Mouse (Mus musculus): ENCODE data around the gene Olfr372. TPM values are rescaled to one million over a fixed set of nuclear protein-coding genes. Genes with fewer than 3 reads are reported as not detected.
"Not testable (repeated sequence)": the region's sequence is repeated elsewhere in the genome, so short reads cannot be mapped to it uniquely, and the experiment has no call there.

Olfr372 gene
- not detected for total RNA-seq (2021)
- long read RNA-seq, experiment 1 = 0 reads
- long read RNA-seq, experiment 2 = 0 reads

DNA sequence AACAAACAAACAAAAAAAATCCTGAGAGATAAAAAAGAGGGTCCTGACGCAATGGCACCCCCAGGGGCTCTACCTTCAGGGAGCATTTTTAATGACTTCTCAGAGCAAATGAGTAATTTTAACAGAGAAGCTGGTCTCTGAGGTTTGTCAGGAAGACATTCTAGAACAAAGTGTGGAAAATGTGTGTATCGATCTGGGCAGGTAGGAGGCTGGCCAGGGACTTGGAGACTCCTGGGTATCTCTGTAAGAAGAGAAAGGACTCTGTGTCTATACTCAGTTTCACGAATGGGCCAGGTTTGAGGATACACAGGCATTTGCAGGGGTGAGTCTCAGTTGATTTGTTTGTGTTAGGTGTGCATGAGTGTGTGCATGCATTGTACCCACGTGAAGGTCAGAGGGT is at the start of gene Olfr372:
Gene Olfr372 (plus strand): TSS at position 301 of the 400 bp plus-strand sequence.
- not testable (repeated sequence) for DNase-seq (ENCODE audit: low spot score in 2 of 2)

DNA sequence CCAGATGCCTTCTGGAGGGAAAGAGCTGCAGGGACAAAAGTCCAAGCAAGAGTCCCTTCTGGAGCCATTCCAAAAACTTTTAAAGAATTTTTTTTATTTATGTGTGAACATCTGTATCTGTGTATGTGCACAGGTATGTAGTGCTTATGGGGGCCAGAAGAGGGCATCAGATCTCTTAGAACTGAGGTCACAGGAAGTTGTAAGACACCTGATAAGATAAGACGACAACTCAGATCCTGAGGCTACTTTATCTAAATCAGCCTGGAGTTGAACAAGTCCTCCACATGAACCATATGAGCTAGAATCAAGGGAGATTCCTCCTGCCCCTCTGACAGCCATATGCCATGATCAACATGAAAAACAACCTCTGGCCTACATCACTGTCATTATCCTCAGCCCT is 41.6 kb upstream of the Olfr372 start:
- no peak for DNase-seq (ENCODE audit: low spot score in 2 of 2)

DNA sequence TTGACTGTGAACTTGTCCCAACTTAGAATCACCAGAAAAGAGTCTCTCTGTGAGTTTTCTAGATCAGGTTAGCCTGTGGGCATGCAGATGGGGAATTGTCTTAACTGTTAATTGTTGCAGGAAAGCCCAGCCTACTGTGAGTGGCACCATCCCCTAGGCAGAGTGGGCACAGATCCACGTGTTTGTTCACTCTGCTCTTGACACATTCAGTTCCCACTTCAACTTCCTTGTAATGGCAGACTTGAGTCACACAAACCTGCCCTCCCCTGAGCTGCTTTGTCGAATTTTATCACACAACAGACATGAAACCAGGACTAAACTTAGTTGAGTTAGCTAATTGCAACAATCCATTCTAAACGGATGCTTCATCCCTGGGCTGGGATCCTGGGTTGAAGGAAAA is 40.8 kb upstream of the Olfr372 start:
- DNase-seq (ENCODE audit: low spot score in 2 of 2) = no peak

DNA sequence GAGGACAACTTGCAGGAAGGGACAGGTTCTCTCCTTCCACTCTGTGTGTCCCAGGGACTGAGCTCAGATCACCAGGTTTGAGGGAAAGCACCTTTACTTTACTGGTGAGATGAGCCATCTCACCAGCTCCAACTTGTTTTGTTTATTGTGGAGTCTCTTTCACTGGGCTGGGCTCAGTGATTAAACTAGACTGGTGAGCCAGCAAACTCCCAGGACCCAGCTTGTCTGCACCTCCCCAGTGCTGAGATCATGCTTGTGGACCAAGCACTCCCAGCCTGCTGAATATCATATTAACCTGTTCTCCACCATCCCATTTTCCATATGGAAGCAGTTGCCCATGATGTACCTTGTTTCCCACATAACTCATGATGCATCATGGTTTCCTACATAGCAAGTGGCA is 38.1 kb upstream of the Olfr372 start:
- no peak for DNase-seq (ENCODE audit: low spot score in 2 of 2)

DNA sequence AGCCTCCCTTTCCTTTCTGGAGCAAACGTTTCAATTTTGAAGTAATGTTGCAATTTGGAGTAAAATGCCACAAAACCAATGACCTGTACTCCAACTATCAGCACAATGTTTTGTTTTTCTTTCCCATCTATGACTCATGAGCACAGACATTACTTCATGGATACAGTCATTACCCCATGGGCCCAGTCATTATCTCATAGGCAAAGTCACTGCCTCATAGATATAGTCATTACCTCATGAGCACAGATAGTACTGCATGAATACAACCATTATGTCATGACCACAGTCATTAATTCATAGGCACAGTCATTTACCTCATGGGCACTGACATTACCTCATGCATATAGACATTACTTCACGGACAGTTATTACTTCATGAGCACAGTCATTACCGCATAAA is 35.1 kb upstream of the Olfr372 start:
- no peak for DNase-seq (ENCODE audit: low spot score in 2 of 2)

DNA sequence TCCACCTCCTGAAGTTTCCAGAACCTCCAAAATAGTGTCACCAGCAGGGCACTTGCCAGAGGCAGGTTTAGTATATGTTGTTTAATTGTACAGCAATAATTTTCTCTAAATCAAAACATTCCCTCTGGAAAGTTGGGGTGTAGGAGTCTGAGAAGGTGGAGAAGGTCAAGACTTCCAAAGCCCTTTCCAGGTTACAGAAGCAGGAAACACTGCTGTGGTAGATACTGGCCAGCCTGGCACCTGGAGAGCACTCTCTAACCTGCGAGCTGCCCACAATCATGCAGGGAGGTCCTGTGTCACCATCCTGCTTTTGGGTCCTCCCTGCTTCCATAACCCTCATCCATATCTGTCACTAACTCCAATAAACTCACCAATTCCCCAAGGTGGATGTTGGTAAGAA is 34.3 kb upstream of the Olfr372 start:
- no peak for DNase-seq (ENCODE audit: low spot score in 2 of 2)

DNA sequence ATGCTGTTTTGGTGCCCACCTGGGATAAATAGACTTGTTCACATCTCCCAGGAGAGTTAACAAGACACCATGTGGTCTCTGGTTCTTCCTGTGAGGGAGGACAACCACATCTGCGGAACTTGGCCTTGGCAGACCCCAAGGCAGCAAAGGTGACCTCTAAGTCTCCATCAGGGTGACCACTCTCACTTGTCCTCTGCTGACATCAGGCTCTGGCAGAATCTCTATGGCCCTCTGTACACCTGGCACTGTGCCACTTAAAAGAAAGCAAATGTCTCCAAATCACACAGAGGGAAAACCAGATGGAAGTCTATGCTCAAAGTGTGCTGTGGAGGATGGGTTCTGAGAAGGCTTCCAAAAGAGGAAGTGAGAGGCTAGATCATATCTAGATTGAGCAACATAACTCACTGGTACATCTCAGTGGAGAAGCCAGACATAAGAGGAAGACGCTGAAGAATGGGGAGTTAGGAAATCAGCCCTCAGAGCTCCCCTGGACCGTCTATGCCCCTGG is 32.8 kb upstream of the Olfr372 start:
- DNase-seq (ENCODE audit: low spot score in 2 of 2) = no peak

DNA sequence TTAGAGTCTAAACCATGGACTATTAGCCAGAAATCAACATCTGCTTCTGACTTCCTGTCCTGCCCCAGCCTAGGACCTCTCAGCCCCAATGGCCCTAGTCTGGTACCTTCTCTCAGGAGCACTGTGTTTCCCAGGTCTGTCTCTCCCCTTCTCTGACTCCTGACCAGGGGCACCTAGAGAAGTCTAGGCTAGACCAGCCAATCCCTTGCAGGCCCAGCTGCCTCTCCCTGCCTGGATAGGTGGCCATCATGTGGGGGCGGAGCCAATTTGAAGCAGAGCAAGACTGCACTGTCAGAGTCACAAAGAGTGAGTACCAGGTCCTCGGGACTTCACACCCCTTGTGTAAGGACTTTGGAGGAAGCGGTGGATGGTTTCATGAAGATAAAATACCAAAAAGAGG is 31.5 kb upstream of the Olfr372 start, which contains the start of gene Cyp4f18:
Gene Cyp4f18 (minus strand): TSS at position 154 of the 400 bp plus-strand sequence.
- DNase-seq (ENCODE audit: low spot score in 2 of 2) = no peak

DNA sequence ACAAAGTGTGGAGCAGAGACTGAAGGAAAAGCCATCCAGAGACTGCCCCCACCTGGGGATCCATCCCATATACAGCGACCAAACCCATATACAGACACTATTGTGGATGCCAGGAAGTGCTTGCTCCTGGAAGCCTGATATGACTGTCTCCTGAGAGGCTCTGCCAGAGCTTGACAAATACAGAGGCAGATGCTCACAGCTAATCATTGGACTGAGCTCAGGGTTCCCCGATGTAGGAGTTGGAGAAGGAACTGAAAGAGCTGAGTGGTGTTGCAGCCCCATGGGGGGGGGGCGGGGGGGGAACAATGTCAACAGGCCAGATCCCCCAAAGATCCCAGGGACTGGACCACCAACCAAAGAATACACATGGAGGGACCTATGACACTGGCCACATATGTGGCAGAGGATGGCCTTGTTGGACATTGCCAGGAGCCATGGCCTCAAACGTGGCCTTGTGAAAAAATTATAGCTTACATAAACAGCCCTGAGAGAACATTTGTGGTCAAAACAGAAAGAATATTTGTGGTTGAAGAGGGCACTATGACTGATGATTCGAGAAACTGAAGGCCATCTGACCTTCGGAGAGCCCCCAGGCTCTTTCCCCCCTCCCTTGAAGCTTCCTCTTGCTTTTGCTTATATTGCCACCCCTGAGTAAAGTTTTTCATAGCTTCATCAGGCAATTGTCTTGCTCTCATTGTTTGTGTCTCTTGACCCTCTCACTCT is 27.4 kb upstream of the Olfr372 start:
- not testable (repeated sequence) for DNase-seq (ENCODE audit: low spot score in 2 of 2)

DNA sequence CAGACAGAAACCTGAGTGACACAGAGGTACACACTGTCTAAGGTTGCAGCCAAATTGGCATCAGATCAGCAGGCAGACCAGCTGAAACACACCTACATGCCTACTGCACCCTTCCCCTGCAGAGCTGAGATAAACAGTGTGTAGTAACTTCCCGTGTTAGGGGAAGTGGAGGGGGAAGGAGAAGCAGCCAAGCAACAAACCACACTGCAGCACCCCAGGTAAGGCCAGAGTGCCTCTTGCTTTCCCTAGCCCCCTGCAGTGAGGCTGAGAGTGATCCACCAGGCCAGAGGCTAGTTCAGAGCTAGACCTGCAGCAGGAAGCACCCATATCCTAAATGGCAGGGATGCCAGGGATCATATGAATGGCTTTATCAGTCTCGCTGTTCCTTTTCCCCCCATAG is 23.7 kb upstream of the Olfr372 start:
- DNase-seq (ENCODE audit: low spot score in 2 of 2) = not testable (repeated sequence)

DNA sequence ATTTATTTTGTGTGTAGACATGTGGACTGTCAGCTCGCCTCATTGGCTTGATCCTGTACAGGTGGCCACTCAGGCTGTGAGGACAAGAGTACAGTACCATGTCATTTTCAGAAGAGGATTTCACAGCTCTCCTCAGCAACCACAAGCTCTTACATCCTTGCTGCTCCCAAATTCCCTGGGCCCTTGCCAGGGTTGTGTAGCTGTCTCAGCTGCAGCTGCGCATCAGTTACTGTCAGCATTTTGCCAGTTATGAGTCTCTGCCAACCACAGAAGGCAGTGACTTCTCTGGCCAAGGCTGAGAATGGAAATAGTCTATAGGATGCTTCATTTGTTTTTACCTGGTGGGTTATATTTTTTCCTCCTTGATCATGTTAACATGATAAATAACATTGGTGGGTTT is 22.9 kb upstream of the Olfr372 start:
- no peak for DNase-seq (ENCODE audit: low spot score in 2 of 2)

DNA sequence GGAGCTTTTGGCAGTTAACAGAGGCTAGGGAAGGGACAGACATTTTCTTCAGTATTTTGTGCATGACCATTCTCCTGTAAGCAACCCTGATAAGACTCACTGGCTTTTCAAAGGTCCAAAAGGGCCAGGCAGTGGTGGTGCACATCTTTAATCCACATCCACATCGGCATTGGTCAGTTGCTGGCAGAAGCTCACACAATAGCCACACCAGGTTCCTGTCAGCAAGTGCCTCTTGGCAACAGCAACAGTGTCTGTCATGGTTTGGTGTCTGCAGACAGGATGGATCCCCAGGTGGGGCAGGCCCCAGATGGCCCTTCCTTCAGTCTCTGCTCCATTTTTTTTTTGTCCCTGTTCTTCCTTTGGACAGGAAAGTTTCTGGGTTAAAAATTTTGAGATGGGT is 22.0 kb upstream of the Olfr372 start:
- DNase-seq (ENCODE audit: low spot score in 2 of 2) = not testable (repeated sequence)

DNA sequence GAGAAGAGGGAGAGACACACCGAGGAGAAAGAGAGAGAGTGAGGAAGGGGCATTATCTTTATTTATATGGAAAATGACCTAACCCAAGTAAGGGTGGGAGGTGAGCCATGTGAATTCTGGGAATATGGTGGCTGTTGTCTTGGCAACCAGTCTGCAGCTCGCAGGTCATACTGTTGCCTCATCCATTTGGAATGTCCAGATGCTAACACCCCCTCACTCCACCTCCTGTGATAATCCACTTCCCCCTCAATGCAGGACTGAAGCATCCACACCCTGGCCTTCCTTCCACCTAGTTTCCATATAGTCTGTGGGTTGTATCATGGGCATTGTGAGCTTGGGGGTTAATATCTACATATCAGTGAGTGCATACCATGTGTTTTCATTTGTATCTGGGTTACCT is 21.2 kb upstream of the Olfr372 start:
- no peak for DNase-seq (ENCODE audit: low spot score in 2 of 2)

DNA sequence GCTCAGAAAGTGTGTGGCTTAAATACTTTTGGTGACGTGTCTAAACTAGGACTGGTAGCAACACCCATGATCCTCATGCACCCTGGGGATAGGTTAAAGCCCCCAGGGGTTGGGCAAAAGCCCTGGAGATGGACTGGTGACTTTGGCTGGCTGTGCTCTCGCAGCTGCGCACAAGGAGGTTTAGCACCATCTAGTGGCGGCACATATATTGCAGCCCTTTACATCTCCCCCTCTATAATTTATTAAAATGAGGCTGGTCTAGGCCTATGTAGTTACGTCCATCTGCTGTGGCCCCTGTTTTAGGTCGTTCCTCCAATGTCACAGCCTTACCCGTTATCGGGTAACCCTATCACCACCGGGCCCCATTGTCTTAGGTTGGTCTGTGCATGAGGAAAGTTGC is 16.1 kb upstream of the Olfr372 start:
- peak; percentile 31 to 52 for DNase-seq (ENCODE audit: low spot score in 2 of 2)

DNA sequence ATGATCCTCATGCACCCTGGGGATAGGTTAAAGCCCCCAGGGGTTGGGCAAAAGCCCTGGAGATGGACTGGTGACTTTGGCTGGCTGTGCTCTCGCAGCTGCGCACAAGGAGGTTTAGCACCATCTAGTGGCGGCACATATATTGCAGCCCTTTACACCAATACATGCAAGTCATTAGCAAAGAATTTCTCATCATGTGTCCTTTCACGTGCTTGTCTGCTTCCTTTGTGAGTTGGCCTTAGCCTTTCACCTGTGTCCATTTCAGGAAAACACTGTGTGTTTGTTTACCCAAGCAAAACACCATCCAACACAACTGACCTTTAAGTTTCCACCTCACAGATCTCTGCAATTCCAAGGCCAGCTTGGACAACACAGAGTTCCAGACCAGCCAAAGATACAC is 8.1 kb upstream of the Olfr372 start:
- peak; percentile 44 to 58 for DNase-seq (ENCODE audit: low spot score in 2 of 2)

DNA sequence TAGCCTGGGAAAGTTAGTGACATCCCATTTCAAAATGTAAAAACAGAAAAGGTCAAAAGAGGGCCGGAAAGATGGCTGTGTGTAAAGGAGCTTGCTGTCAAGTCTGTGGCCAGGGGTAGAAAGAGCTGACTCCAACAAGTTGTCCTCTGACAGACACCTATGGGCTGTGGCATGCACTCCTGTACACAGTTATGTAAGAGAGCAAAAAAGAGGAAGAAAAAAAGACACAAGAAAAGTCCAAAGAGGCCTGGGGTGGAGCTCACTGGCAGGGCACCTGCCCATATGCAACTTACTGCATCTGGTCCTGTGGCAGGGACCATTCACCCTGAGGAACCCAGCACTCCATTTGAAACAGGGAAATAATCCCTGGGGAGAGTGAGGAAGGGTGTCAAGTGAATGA is 1.5 kb downstream of the Olfr372 start:
- no peak for DNase-seq (ENCODE audit: low spot score in 2 of 2)

DNA sequence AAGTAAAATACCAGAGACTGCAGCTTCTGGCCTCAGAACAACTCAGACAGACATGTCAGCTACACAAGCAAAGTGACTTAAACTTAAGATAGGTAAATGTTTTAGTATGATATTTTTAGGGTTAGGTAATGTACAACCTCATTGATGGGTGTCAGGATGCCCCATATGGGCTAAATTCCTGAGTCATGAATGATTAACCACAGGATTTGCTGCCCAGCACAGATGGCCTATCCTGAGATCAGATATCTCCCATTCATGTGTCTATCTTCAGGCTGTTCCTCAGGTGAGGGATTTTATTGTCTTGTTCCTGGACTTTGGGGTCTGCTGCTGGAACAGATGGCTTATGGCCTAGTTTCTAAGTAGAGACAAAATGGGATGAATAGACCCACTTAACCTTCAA is 13.6 kb downstream of the Olfr372 start:
- DNase-seq (ENCODE audit: low spot score in 2 of 2) = not testable (repeated sequence)

DNA sequence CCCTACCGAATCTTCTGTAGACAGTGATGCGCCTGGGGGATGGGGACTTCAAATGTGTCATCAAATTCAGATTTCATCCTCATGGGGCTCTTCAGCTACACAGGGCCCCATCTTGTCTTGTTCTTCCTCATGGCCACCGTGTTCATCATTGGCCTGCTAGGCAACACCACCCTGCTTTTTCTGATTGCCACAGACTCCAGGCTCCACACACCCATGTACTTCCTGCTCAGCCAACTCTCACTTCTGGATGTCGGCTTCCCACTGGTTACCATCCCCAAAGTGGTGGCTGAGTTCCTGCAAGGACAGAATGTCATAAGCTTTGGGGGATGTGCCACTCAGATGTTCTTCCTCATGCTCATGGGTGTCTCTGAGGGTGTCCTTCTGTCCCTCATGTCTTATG is 16.6 kb downstream of the Olfr372 start:
- not testable (repeated sequence) for DNase-seq (ENCODE audit: low spot score in 2 of 2)

DNA sequence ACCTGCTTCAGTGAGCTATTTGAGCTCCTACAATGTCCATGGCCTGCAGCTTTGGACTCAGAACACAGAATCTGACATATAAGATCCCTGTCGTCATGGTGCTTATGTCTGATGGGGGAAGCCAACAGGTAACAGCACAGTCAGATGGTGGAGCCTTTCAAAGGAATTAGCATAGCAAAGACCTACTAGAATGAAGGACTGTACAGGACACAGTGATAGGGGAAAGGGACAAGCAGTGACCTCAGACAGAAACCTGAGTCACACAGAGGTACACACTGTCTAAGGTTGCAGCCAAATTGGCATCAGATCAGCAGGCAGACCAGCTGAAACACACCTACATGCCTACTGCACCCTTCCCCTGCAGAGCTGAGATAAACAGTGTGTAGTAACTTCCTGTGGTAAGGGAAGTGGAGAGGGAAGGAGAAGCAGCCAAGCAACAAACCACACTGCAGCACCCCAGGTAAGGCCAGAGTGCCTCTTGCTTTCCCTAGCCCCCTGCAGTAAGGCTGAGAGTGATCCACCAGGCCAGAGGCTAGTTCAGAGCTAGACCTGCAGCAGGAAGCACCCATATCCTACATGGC is 25.9 kb downstream of the Olfr372 start:
- not testable (repeated sequence) for DNase-seq (ENCODE audit: low spot score in 2 of 2)

DNA sequence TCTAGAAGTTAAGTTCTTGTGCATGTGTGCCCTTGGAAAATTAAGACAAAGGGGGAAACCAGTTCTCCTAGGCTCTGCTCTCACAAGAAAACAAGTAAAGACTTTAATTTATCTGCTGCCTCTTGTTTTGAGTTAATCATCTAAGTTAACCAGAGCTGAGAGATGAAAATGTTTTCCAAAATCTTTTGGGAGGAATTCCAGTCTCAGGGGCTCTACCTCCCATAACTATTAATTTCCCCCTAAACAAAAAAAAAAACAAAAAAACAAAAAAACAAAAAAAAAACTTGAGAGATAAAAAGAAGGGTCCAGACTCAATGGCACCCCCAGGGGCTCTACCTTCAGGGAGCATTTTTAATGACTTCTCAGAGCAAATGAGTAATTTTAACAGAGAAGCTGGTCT is 41.9 kb downstream of the Olfr372 start, which contains the start of gene Olfr373:
Gene Olfr373 (plus strand): TSS at position 301 of the 400 bp plus-strand sequence.
- not testable (repeated sequence) for DNase-seq (ENCODE audit: low spot score in 2 of 2)

DNA sequence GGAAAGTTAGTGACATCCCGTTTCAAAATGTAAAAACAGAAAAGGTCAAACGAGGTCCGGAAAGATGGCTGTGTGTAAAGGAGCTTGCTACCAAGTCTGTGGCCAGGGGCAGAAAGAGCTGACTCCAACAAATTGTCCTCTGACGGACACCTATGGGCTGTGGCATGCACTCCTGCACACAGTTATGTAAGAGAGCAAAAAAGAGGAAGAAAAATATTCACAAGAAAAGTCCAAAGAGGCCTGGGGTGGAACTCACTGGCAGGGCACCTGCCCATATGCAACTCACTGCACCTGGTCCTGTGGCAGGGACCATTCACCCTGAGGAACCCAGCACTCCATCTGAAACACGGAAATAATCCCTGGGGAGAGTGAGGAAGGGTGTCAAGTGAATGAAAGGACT is 43.7 kb downstream of the Olfr372 start:
- DNase-seq (ENCODE audit: low spot score in 2 of 2) = no peak

DNA sequence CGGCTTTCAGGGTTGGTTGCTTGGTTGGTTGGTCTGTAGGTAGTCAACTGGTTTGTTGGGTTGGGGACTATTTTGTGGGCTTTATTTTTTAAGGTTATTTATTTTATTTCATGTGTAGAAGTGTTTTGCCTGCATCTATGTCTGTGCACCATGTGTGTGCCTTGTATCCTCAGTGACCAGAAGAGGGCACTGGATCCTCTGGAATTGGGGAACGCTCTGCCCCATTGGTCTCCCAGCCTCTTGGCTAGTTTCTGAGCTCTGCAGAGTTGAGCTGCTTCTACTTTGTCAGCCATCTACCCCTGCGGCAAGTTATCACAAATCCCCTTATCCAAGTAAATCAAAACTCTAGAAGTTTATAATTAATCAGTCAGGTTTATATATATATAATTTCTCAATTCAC is 46.6 kb downstream of the Olfr372 start:
- DNase-seq (ENCODE audit: low spot score in 2 of 2) = not testable (repeated sequence)
